Mouse (Mus musculus): ENCODE results near the gene Eif4e3.

Eif4e3 gene

DNA sequence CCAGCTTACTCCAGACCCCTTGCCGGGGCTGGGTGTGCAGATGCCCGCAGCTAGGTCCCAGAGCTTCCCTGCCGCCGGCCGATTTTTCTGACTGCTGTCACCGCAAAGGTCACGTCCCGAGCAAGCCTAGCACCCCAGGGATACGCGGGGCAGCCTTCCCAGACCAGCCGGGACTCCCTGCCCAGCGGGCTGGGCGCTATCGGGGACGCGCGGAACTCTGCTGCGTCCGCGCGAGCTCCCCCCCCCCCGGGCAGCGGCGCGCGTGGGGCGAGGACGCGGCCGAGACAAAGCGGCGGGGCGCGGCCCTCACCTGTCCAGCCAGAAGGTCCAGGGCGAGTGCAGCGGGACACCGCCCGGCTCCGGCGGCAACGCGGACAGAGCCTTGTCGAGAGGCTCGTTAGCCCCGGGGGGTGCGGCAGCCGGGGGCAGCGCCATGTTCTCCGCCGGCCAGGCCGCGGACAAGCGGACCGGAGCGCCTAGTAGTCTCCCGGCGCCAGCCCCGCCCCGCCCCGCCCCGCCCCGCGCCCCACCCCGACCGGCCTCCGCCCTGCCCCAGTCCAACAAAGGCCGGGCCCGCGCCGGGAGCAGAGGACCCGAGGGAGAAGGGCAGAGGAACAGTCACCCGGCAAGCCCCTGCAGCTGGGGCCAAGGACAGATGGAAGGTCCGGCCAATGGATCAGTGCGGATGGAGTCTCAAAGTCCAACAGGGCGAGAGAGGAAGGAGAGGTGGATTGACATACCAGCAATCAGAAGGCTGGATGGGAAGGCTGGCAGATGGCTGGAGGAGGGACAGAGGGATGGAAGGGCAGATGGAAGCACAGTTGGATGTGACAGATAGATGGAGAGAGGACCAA is at the start of gene Eif4e3, which contains the start of gene Gm20696:
Gene Eif4e3, minus strand, starts transcription at position 454 of the 854 bp plus-strand sequence.
Gene Gm20696, minus strand, starts transcription at position 480 of the 854 bp plus-strand sequence.
- no peak for TF ChIP-seq GATA4 (IDR thresholded peaks at IDR 0.05; ENCODE audit: insufficient replicate concordance, low read length)

DNA sequence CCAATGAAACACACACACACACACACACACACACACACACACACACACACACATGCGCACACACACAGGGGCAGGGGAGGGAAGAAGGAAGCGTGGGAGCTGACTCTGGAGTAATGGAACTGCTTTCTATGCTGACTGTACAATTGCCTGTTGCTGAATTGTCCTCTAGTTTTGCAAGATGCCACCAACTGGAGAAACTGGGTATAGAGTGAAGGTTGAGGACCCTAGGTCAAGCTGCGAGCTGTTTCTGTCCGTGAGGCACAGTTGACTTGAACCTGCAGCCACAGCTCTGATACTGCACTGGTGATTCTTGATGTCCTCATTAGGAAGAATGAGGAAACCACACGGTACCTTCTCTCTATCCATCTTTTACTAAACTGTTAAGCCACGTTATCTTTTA is 49.3 kb upstream of the Eif4e3 start:
- TF ChIP-seq GATA4 (IDR thresholded peaks at IDR 0.05; ENCODE audit: insufficient replicate concordance, low read length): no peak

DNA sequence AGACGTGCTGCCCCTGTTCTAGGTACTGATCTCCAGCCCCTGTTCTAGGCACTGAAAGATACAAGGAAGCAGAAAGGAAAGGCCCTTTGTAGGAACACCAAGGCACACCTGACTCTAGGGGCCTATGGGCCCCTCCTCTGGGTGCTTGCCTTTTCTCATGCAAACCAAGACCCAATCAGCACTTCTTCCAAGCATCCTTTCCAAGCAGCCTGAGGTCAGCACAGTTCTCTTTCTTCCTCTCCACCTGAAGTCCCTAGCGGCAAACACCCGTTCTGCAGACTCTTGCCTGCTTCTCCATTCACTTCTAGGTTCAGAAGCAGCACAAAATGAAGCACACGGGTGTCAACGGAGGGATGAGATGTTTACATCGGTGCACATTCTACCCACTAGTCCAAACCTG is 48.6 kb upstream of the Eif4e3 start:
- no peak for TF ChIP-seq GATA4 (IDR thresholded peaks at IDR 0.05; ENCODE audit: insufficient replicate concordance, low read length)

GRCm38 (mm10) chr6:99713256-99713655 is 46.7 kb upstream of the Eif4e3 start:
- TF ChIP-seq GATA4 (IDR thresholded peaks at IDR 0.05; ENCODE audit: insufficient replicate concordance, low read length): no peak

DNA sequence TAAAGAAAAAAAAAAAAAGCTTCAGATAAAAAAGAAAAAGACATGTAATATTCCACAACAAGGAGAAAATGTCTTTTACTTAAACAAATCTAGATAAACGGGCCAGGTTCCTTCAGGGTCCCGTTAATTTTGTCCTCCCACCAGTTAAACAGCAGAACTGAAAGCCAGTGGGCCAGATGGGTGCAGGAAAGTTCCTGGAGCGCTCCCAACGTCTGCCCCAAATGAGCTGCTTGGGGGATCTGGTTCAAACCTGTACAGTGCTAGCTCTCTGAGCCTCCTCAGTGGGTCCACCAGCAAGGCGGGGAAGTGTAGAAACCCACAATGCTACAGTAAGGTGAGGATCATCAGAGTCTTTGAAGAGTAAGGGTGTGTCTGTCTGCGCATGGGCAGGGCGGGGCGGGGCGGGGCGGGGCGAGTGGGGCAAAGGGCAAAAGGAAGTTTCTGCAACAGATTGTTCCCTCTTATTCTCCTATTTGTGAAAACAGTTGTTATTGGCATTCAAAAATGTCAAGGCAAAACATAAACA is 45.1 kb upstream of the Eif4e3 start:
- TF ChIP-seq GATA4 (IDR thresholded peaks at IDR 0.05; ENCODE audit: insufficient replicate concordance, low read length): no peak

GRCm38 (mm10) chr6:99700484-99700883 is 33.9 kb upstream of the Eif4e3 start:
- no peak for TF ChIP-seq GATA4 (IDR thresholded peaks at IDR 0.05; ENCODE audit: insufficient replicate concordance, low read length)

DNA sequence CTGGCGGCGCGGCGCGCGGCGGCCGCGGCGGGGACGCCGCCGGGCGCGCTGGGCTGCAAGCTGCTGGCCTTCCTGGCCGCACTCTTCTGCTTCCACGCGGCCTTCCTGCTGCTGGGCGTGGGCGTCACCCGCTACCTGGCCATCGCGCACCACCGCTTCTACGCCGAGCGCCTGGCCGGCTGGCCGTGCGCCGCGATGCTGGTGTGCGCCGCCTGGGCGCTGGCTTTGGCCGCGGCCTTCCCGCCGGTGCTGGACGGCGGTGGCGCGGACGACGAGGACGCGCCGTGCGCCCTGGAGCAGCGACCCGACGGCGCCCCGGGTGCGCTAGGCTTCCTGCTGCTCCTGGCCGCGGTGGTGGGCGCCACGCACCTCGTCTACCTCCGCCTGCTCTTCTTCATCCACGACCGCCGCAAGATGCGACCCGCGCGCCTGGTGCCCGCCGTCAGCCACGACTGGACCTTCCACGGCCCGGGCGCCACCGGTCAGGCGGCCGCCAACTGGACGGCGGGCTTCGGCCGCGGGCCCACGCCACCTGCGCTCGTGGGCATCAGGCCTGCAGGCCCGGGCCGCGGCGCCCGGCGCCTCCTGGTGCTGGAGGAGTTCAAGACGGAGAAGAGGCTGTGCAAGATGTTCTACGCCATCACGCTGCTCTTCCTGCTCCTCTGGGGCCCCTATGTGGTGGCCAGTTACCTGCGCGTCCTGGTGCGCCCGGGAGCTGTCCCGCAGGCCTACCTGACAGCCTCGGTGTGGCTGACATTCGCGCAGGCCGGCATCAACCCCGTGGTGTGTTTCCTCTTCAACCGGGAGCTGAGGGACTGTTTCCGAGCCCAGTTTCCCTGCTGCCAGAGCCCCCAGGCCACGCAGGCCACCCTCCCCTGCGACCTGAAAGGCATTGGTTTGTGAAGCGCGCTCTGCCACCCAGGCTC is 26.6 kb upstream of the Eif4e3 start:
- no peak for TF ChIP-seq GATA4 (IDR thresholded peaks at IDR 0.05; ENCODE audit: insufficient replicate concordance, low read length)

DNA sequence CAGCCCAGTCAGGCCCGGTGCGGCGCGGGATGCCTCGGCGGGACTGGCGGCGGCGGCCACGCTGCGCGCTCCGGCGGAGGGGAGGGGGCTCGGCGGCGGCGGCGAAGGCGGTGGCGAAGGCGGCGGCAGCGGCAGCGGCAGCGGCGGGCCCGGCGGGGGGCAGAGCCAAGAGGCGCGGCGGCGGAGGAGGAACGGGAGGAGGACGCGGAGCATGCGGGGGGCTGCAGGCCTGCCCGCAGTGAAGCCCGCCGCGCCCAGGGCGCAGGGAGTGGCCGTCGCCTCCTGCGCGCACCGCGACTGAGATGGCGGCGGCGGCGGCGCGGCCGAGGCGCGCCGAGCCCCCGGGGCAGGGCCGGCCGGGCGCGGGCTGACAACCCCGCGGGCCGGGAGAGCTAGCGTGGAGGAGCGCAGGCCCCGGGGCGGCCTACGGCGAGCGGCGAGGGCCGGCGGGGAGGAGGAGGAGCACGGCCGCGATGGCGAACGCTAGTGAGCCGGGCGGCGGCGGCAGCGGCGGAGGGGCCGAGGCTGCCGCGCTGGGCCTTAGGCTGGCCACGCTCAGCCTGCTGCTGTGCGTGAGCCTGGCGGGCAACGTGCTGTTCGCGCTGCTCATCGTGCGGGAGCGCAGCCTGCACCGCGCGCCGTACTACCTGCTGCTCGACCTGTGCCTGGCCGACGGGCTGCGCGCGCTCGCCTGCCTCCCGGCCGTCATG is 25.8 kb upstream of the Eif4e3 start, which contains the start of gene Gpr27:
Gene Gpr27, plus strand, starts transcription at position 474 of the 710 bp plus-strand sequence.
- TF ChIP-seq GATA4 (IDR thresholded peaks at IDR 0.05; ENCODE audit: insufficient replicate concordance, low read length): no peak

- TF ChIP-seq GATA4 (IDR thresholded peaks at IDR 0.05; ENCODE audit: insufficient replicate concordance, low read length): no peak
Measured at GRCm38 (mm10) chr6:99691666-99692205, 25.2 kb upstream of the Eif4e3 start.

DNA sequence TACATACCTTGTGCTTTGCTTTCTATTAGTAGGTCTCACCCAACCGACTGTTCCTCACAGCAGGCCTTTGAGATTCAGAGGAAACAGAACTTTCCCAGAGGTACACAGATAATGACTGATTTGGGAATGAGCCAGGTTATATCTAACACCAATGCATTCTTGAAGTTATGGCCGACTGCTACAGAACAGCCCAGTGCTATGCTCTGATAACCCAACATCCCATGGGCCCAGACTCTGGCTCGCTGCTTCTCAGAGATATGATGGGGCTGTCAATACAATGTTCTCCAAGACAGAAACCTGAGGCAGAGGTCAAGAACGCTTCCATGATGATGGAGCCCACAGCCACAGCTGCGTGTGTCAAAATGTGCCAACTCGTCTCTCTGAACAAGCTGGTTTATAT is 21.9 kb upstream of the Eif4e3 start:
- no peak for TF ChIP-seq GATA4 (IDR thresholded peaks at IDR 0.05; ENCODE audit: insufficient replicate concordance, low read length)

DNA sequence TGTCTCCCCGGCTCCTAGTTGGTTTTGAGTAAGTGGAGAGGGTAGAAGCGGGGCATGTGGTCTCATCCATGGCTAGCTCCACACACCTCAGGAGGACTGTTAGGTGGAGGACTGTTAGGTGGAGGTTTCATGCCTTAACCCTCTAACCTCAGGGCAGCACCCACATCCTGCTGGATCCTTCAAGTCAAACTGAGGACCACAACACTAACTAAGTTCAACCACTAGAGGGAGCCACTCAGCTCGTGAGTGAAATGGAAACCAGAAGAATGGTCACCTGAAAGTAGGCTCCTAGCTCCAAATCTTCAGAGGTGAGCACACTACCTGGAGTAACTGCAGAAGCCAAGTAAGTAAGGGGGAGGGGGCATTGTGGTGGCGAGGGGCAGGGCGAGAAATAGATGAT is 18.3 kb upstream of the Eif4e3 start:
- no peak for TF ChIP-seq GATA4 (IDR thresholded peaks at IDR 0.05; ENCODE audit: insufficient replicate concordance, low read length)

- no peak for TF ChIP-seq GATA4 (IDR thresholded peaks at IDR 0.05; ENCODE audit: insufficient replicate concordance, low read length)
Measured at GRCm38 (mm10) chr6:99683974-99684373, 17.4 kb upstream of the Eif4e3 start.

DNA sequence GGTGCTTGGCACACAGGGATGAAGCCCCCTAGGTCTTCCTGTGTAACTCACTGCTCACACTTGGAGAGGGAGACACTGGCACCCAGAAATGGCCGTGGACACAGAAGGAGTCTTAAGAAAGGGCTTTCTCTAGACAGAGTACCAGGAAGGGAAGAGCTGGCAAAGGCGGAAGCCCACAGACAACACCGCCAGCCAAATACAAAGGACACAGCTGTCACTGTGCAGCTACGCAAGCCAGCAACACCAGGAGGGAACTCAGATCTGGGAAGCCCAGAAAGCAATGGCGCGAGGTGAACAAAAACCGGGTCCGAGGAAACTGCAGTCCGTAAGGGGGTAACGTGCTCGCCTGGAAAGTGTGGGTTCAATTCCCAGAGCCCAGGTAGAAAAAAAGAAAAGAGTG is 11.5 kb upstream of the Eif4e3 start:
- TF ChIP-seq GATA4 (IDR thresholded peaks at IDR 0.05; ENCODE audit: insufficient replicate concordance, low read length): no peak

GRCm38 (mm10) chr6:99677325-99677724 is 10.8 kb upstream of the Eif4e3 start:
- no peak for TF ChIP-seq GATA4 (IDR thresholded peaks at IDR 0.05; ENCODE audit: insufficient replicate concordance, low read length)

- TF ChIP-seq GATA4 (IDR thresholded peaks at IDR 0.05; ENCODE audit: insufficient replicate concordance, low read length): no peak
Measured at GRCm38 (mm10) chr6:99674482-99674881, 7.9 kb upstream of the Eif4e3 start.
